Mouse (Mus musculus): ENCODE measurements around the gene Samd4b. TPM values are rescaled to one million over a fixed set of nuclear protein-coding genes. Genes with fewer than 3 reads are reported as not detected.

Gene Samd4b
- polyA plus RNA-seq, 1 experiment from 2014 or later: 18.9 TPM

- Histone ChIP-seq H3K27ac (no peak overlapping the region), H3K27me3 (replicated peaks) (no peaks in the 10 kb centered on the region; the same call in 1 of the 2 replicates), H3K9ac (no peak overlapping the region), H3K4me3 (replicated peaks) (no peak overlapping the region), H3K4me1 (replicated peaks) (peaks cover 7% of the 10 kb centered on the region; the same call in 1 of the 2 replicates), H3K4me2 (replicated peaks) (no peak overlapping the region), H3K9me3 (no peaks in the 10 kb centered on the region), H3K36me3 (no peaks in the 10 kb centered on the region)
- 66% methylated on average over 13 of the region's 13 CpGs for WGBS
- ATAC-seq: no peak
Measured at GRCm38 (mm10) chr7:28447865-28448820, 149.8 kb downstream of the Samd4b start.

- H3K9me3 ChIP-seq: no peaks in the 10 kb centered on the region
- no peak overlapping the region for H3K4me2 ChIP-seq (replicated peaks)
- no peak overlapping the region for H3K27ac ChIP-seq
- H3K9ac ChIP-seq: no peak overlapping the region
- H3K4me3 ChIP-seq (replicated peaks): no peak overlapping the region
- no peaks in the 10 kb centered on the region; the same call in 1 of the 2 replicates for H3K27me3 ChIP-seq (replicated peaks)
- 21% methylated on average over 12 of the region's 12 CpGs for WGBS
- ATAC-seq: no peak
- no peaks in the 10 kb centered on the region for H3K36me3 ChIP-seq
- 0 out of 2 replicates have a peak, but pooled peaks cover 3% of the 10 kb centered on the region for H3K4me1 ChIP-seq (replicated peaks)
Measured at GRCm38 (mm10) chr7:28447101-28447830, 150.7 kb downstream of the Samd4b start.

GRCm38 (mm10) chr7:28446446-28446845 is 151.5 kb downstream of the Samd4b start:
- ATAC-seq: no peak
- Histone ChIP-seq H3K36me3 (no peaks in the 10 kb centered on the region), H3K4me3 (replicated peaks) (no peak overlapping the region), H3K4me1 (replicated peaks) (0 out of 2 replicates have a peak, but pooled peaks cover 3% of the 10 kb centered on the region), H3K9ac (no peak overlapping the region), H3K27me3 (replicated peaks) (no peaks in the 10 kb centered on the region; the same call in 1 of the 2 replicates), H3K4me2 (replicated peaks) (no peak overlapping the region), H3K27ac (no peak overlapping the region), H3K9me3 (no peaks in the 10 kb centered on the region)
- WGBS: 10% methylated on average over 12 of the region's 12 CpGs

- WGBS: 85% methylated on average over 13 of the region's 13 CpGs
Measured at GRCm38 (mm10) chr7:28444344-28444974, 153.5 kb downstream of the Samd4b start.

GRCm38 (mm10) chr7:28442688-28443087 is 155.3 kb downstream of the Samd4b start:
- 0 out of 2 replicates have a peak, but pooled peaks cover 3% of the 10 kb centered on the region for H3K4me1 ChIP-seq (replicated peaks)
- H3K9ac ChIP-seq: no peak overlapping the region
- WGBS: 39% methylated on average over 4 of the region's 4 CpGs
- no peaks in the 10 kb centered on the region for H3K36me3 ChIP-seq
- H3K27ac ChIP-seq: no peak overlapping the region
- no peaks in the 10 kb centered on the region for H3K9me3 ChIP-seq
- peak; percentile 54 for ATAC-seq
- no peak overlapping the region for H3K4me2 ChIP-seq (replicated peaks)
- H3K27me3 ChIP-seq (replicated peaks): no peaks in the 10 kb centered on the region; the same call in 1 of the 2 replicates
- H3K4me3 ChIP-seq (replicated peaks): no peak overlapping the region

More at GRCm38 (mm10) chr7:28444344-28444974, 153.5 kb downstream of the Samd4b start:
- no peak overlapping the region for H3K9ac ChIP-seq
- no peaks in the 10 kb centered on the region for H3K36me3 ChIP-seq
- no peak overlapping the region for H3K27ac ChIP-seq
- no peaks in the 10 kb centered on the region for H3K9me3 ChIP-seq
- no peaks in the 10 kb centered on the region; the same call in 1 of the 2 replicates for H3K27me3 ChIP-seq (replicated peaks)
- no peak for ATAC-seq
- no peak overlapping the region for H3K4me3 ChIP-seq (replicated peaks)
- H3K4me1 ChIP-seq (replicated peaks): 0 out of 2 replicates have a peak, but pooled peaks cover 3% of the 10 kb centered on the region
- H3K4me2 ChIP-seq (replicated peaks): no peak overlapping the region

- ATAC-seq: no peak
- Histone ChIP-seq H3K4me1 (replicated peaks) (0 out of 2 replicates have a peak, but pooled peaks cover 4% of the 10 kb centered on the region), H3K36me3 (no peaks in the 10 kb centered on the region), H3K4me3 (replicated peaks) (no peak overlapping the region), H3K27me3 (replicated peaks) (no peaks in the 10 kb centered on the region; the same call in 1 of the 2 replicates), H3K9ac (no peak overlapping the region), H3K9me3 (no peaks in the 10 kb centered on the region), H3K27ac (no peak overlapping the region), H3K4me2 (replicated peaks) (0 out of 2 replicates have a peak overlapping the region, but pooled peaks have one; percentile 9)
- 87% methylated on average over 13 of the region's 14 CpGs for WGBS
Measured at GRCm38 (mm10) chr7:28441776-28442485, 156.0 kb downstream of the Samd4b start.

- Histone ChIP-seq H3K4me1 (replicated peaks) (0 out of 2 replicates have a peak, but pooled peaks cover 4% of the 10 kb centered on the region), H3K27ac (no peak overlapping the region), H3K27me3 (replicated peaks) (no peaks in the 10 kb centered on the region; the same call in 1 of the 2 replicates), H3K4me3 (replicated peaks) (no peak overlapping the region), H3K9ac (no peak overlapping the region), H3K9me3 (no peaks in the 10 kb centered on the region), H3K36me3 (no peaks in the 10 kb centered on the region), H3K4me2 (replicated peaks) (0 out of 2 replicates have a peak overlapping the region, but pooled peaks have one; percentile 6)
- WGBS: 63% methylated on average over 2 of the region's 2 CpGs
- ATAC-seq: no peak
Measured at GRCm38 (mm10) chr7:28440739-28441138, 157.2 kb downstream of the Samd4b start.

- WGBS: 89% methylated on average over 2 of the region's 2 CpGs
- H3K27ac ChIP-seq: no peak overlapping the region
- no peak overlapping the region for H3K4me3 ChIP-seq (replicated peaks)
- peaks cover 19% of the 10 kb centered on the region for H3K4me1 ChIP-seq (replicated peaks)
- H3K27me3 ChIP-seq (replicated peaks): no peaks in the 10 kb centered on the region
- no peak overlapping the region for H3K9ac ChIP-seq
- no peak overlapping the region for H3K4me2 ChIP-seq (replicated peaks)
- no peaks in the 10 kb centered on the region for H3K9me3 ChIP-seq
- H3K36me3 ChIP-seq: no peaks in the 10 kb centered on the region
- ATAC-seq: no peak
Measured at GRCm38 (mm10) chr7:28438771-28439170, 159.2 kb downstream of the Samd4b start.

GRCm38 (mm10) chr7:28437964-28438363 is 160.0 kb downstream of the Samd4b start:
- Histone ChIP-seq H3K36me3 (no peaks in the 10 kb centered on the region), H3K4me3 (replicated peaks) (no peak overlapping the region), H3K9me3 (no peaks in the 10 kb centered on the region), H3K4me2 (replicated peaks) (no peak overlapping the region), H3K4me1 (replicated peaks) (peaks cover 24% of the 10 kb centered on the region), H3K9ac (no peak overlapping the region), H3K27me3 (replicated peaks) (no peaks in the 10 kb centered on the region), H3K27ac (no peak overlapping the region)
- no peak for ATAC-seq

- Histone ChIP-seq H3K27ac (peak within 1 kb of the TSS; percentile 45), H3K9me3 (no peaks in the 10 kb centered on the region), H3K27me3 (replicated peaks) (no peaks in the 10 kb centered on the region), H3K4me2 (replicated peaks) (peak within 1 kb of the TSS; percentile 68), H3K4me1 (replicated peaks) (peaks cover 29% of the 10 kb centered on the region), H3K9ac (peak within 1 kb of the TSS; percentile 47), H3K36me3 (no peaks in the 10 kb centered on the region), H3K4me3 (replicated peaks) (peak within 1 kb of the TSS; percentile 90)
- WGBS: 3% methylated on average over 16 of the region's 16 CpGs
- ATAC-seq: peak; percentile 64
Measured at GRCm38 (mm10) chr7:28436932-28437570, 160.9 kb downstream of the Samd4b start, which contains the start of gene Gmfg. Gene Gmfg, plus strand, starts transcription at chr7:28437447.
